Mouse (Mus musculus) neural tube, embryonic 10.5 days (tissue): ENCODE measurements around the gene Fcrla.
"Not testable (repeated sequence)": the region's sequence is repeated elsewhere in the genome, so short reads cannot be mapped to it uniquely, and the experiment has no call there.

Source experiments
- DNase-seq: peaks from one replicate; pipeline ENCODE4 v3.0.0-alpha.2; 2017; ENCODE audit warnings: low spot score; ENCODE audit errors: extremely low spot score

The Fcrla gene

GRCm38 (mm10) chr1:170927378-170927777 lies at the start of gene Fcrla:
Gene Fcrla, minus strand, starts transcription at chr1:170927583.
- DNase-seq: no peak

GRCm38 (mm10) chr1:170976447-170976846 lies 49.1 kb upstream of the Fcrla start, which contains the start of gene Fcgr2b:
Gene Fcgr2b, minus strand, starts transcription at chr1:170976547.
- no peak for DNase-seq

- no peak for DNase-seq
Observed at GRCm38 (mm10) chr1:170975751-170976161, 48.4 kb upstream of the Fcrla start.

GRCm38 (mm10) chr1:170975350-170975749 lies 48.0 kb upstream of the Fcrla start:
- DNase-seq: not testable (repeated sequence)

- no peak for DNase-seq
Observed at GRCm38 (mm10) chr1:170974736-170975135, 47.4 kb upstream of the Fcrla start.

- no peak for DNase-seq
Observed at GRCm38 (mm10) chr1:170974171-170974570, 46.8 kb upstream of the Fcrla start.

GRCm38 (mm10) chr1:170972936-170973335 lies 45.6 kb upstream of the Fcrla start:
- no peak for DNase-seq

- DNase-seq: no peak
Observed at GRCm38 (mm10) chr1:170972494-170972893, 45.1 kb upstream of the Fcrla start.

GRCm38 (mm10) chr1:170968576-170968975 lies 41.2 kb upstream of the Fcrla start:
- no peak for DNase-seq

- DNase-seq: no peak
Observed at GRCm38 (mm10) chr1:170967581-170967980, 40.2 kb upstream of the Fcrla start.

- DNase-seq: no peak
Observed at GRCm38 (mm10) chr1:170963087-170963486, 35.7 kb upstream of the Fcrla start.

- DNase-seq: no peak
Observed at GRCm38 (mm10) chr1:170962301-170962700, 34.9 kb upstream of the Fcrla start.

GRCm38 (mm10) chr1:170961101-170961500 lies 33.7 kb upstream of the Fcrla start:
- no peak for DNase-seq

GRCm38 (mm10) chr1:170959791-170960190 lies 32.4 kb upstream of the Fcrla start:
- DNase-seq: no peak

GRCm38 (mm10) chr1:170958225-170958624 lies 30.8 kb upstream of the Fcrla start:
- DNase-seq: no peak

GRCm38 (mm10) chr1:170953192-170953591 lies 25.8 kb upstream of the Fcrla start:
- DNase-seq: no peak

- DNase-seq: no peak
Observed at GRCm38 (mm10) chr1:170950772-170951171, 23.4 kb upstream of the Fcrla start.

- not testable (repeated sequence) for DNase-seq
Observed at GRCm38 (mm10) chr1:170944908-170945307, 17.5 kb upstream of the Fcrla start.

GRCm38 (mm10) chr1:170944151-170944550 lies 16.8 kb upstream of the Fcrla start:
- not testable (repeated sequence) for DNase-seq

- no peak for DNase-seq
Observed at GRCm38 (mm10) chr1:170939255-170939654, 11.9 kb upstream of the Fcrla start.

- no peak for DNase-seq
Observed at GRCm38 (mm10) chr1:170934383-170934782, 7.0 kb upstream of the Fcrla start.

GRCm38 (mm10) chr1:170933940-170934339 lies 6.6 kb upstream of the Fcrla start:
- no peak for DNase-seq

GRCm38 (mm10) chr1:170933386-170933920 lies 6.1 kb upstream of the Fcrla start:
- DNase-seq: no peak

- no peak for DNase-seq
Observed at GRCm38 (mm10) chr1:170932043-170932442, 4.7 kb upstream of the Fcrla start.
